Mouse (Mus musculus) kidney, adult 18-20 months (tissue): ENCODE data around the gene Ccdc61.

ENCODE experiments used
- DNase-seq: peaks from one replicate; pipeline ENCODE4 v3.0.0; 2021

Gene Ccdc61

GRCm38 (mm10) chr7:18844811-18845210 is 65.4 kb downstream of the Ccdc61 start:
- no peak for DNase-seq

GRCm38 (mm10) chr7:18841174-18841567 is 69.0 kb downstream of the Ccdc61 start:
- no peak for DNase-seq
